Mouse (Mus musculus): ENCODE measurements at regions not wholly inside any gene's neighbourhood (a gene's known extent, or its start where the extent isn't known, plus 50 kb on each side); places are given as distances from the start of the nearest gene placed in this dataset.
A peak's percentile ranks its signal among the peaks of the same experiment; 100 is the strongest.

DNA sequence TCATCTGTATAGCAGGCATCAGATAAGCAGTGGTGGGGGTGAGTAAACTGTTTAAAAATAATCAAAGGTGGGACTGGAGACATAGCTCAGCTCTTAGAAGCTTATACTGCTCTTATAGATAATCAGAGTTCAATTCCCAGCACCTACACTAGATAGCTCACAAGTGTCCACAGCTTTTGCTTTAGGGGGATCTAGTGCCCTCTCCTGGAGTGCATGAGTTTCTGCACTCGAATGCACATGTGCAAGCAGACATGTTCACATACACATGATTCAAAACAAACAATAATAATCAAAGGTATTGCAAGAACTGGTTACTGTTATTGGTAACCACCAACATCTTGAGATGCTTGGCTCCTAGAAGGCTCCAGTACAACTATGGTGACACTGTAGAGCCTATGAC, 343.3 kb downstream of the Gpam start:
- ATAC-seq (ENCODE audit: low TSS enrichment): no peak

- no peak for ATAC-seq (ENCODE audit: low TSS enrichment)
Measured at GRCm38 (mm10) chr19:54757761-54758160, 369.3 kb downstream of the Gpam start.

DNA sequence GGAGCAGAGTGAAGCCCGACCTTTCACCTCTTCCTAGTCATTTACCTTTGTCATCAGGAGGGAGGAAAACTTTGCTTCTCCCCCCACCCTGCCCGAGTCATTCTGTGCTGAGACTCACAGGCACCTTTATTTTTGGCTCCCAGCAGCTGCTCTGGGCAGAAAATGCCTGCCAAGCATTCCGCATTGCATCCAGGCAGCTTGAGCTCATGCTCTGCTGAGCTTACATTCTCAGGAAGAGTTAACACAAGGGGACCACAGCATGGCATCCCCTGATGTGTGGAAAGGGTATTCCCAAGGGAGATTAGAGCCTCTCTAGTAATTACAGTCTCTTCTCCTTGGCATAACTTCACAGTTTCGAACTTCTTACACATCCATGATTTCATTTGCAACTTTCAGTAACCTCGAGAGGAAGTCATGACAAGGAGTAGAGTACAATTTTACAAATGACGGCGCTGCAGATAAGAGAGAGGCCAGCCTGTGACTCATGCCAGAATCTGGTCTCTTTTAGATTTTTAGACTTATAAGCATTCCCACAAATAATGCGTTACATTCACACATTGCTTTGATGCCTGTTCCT, 370.3 kb downstream of the Gpam start:
- ATAC-seq (ENCODE audit: low TSS enrichment): peak; percentile 98

- ATAC-seq (ENCODE audit: low TSS enrichment): no peak
Measured at GRCm38 (mm10) chr19:54755451-54755850, 371.6 kb downstream of the Gpam start.

- ATAC-seq (ENCODE audit: low TSS enrichment): no peak
Measured at GRCm38 (mm10) chr19:54733938-54734337, 393.1 kb downstream of the Gpam start.

- no peak for ATAC-seq (ENCODE audit: low TSS enrichment)
Measured at GRCm38 (mm10) chr19:54731749-54732148, 395.3 kb downstream of the Gpam start.

DNA sequence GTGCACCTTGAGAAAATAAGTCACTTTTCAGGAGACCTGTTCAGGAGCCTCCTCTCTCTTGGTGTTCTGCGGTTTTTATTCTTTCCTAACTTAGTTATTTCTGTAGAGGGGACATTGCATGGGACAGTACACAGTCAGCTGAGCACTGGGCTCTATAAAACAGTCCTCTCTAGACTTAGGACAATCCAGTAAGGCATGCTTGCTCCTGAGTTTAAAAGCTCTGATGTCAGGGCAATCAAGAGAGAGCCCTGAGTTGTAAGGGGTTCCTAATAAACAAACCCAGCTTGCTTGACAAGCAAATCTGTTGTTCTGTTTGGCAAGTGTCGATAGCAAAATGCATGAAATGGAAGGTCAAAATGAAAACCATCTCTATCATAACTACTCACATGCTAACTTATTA, 395.7 kb downstream of the Gpam start:
- ATAC-seq (ENCODE audit: low TSS enrichment): no peak

DNA sequence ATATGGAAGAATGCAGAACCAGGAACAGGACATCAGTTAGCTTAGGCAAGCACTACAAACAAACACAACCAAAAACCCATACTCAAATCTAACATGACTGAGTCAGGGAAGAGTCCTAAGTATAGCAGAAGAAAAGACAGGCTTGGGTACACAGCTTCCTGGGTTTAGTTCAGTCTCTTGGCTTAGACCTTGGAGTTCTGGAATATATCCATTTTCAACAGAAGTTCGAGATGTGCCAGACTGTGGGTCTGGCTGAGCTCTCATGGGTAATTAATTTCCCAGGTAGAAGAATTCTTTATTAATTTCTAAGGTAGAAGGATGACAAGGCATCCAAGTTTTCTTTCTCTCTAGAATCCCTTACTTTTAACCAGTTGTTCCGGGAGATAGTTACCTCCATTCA, 396.2 kb downstream of the Gpam start:
- no peak for ATAC-seq (ENCODE audit: low TSS enrichment)

GRCm38 (mm10) chr19:54730296-54730695, 396.7 kb downstream of the Gpam start:
- no peak for ATAC-seq (ENCODE audit: low TSS enrichment)

DNA sequence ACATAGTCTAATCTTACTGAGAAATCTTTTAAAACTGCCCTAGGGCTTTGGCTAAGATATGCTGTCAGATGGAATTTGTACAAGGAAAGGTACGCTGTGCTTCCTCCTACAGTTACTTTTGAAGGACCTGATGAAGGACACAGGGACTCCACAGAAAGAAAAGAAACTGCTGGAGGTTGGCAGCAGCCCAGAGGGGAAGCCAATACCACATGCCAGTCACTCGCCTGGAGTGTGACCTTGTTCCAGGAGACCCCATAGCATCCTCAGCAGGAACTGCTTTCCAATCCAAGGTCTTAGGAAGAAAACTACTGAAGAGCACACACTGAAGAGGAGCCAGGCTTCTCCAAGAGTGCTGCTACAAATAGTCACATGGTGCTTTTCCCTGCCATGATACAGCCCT, 404.9 kb downstream of the Gpam start:
- ATAC-seq (ENCODE audit: low TSS enrichment): no peak

DNA sequence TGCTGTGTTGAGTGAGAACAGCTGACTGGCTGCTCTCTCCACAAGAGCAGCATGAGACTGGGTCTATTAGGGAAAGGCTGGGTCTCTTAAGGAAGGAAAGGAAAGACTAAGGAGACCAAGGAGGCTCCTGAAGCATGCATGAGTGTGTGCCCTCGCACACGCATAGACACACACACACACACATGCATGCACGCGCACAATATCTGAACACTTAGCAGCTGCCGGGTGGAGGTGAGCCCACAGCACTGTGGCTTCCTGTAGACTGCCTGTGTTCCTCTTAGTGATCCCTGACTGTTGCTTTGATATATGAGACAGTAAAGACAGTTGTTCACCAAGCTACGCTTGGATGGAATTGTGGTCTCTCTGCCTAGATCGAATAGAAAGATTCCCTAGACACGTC, 429.6 kb downstream of the Gpam start:
- no peak for ATAC-seq (ENCODE audit: low TSS enrichment)

- no peak for ATAC-seq (ENCODE audit: low TSS enrichment)
Measured at GRCm38 (mm10) chr19:54693714-54694113, 433.3 kb downstream of the Gpam start.

- no peak for ATAC-seq (ENCODE audit: low TSS enrichment)
Measured at GRCm38 (mm10) chr19:54693094-54693493, 433.9 kb downstream of the Gpam start.

DNA sequence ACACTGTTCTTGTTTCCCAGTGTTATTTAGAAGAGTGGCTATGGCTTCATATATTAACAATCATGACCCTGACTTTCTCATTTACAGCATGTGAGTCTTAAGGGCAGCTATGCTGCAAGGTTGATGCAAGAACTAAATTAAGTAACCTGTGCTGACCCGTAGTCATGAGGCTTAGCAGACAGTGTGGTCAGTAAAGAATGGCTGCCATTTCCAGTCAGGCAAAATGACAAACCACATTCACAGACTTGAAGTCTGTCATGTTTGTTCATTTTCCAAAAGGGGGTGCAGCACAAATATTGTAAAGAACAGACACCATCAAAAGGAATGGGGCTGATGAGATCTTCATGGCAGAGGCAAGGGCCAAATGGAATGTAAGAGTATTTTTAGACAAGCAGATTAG, 435.2 kb downstream of the Gpam start:
- no peak for ATAC-seq (ENCODE audit: low TSS enrichment)

- ATAC-seq (ENCODE audit: low TSS enrichment): no peak
Measured at GRCm38 (mm10) chr19:54688630-54689029, 438.4 kb downstream of the Gpam start.

DNA sequence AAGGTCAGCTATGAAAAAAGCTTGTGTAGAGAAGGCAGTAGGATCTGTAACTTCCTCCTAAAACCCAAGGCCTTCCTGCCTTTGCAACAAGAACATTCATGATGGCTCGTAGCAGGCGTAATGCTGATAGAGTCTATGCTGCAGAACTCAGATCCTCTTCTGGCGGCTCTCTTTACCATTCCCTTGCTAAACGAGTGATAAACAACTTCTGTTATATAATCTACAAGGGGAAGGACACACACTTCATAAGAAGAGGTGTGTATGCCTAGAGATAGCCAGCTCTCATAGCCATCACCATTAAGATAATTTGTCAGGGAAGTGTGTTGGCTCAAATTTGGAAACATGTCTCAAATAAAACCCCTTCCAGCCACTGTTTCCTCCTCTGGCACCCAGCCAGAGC, 441.9 kb downstream of the Gpam start:
- no peak for ATAC-seq (ENCODE audit: low TSS enrichment)
